Mouse (Mus musculus) erythroblast, embryonic 14.5 days (primary cell): ENCODE measurements around the gene Tub. TPM values are rescaled to one million over a fixed set of nuclear protein-coding genes. Genes with fewer than 3 reads are reported as not detected.

ENCODE experiments used
- H3K27me3 ChIP-seq: 2 replicates; pipeline ENCODE4 v1.6.1; 2012; ENCODE audit warnings: inconsistent platforms; ENCODE audit not compliant: control insufficient read depth
- H3K36me3 ChIP-seq: 2 replicates; pipeline ENCODE4 v1.6.1; 2012; ENCODE audit warnings: mild to moderate bottlenecking, inconsistent platforms; ENCODE audit not compliant: control insufficient read depth
- H3K4me1 ChIP-seq: 2 replicates; pipeline ENCODE4 v1.6.1; 2012; ENCODE audit warnings: inconsistent platforms; ENCODE audit not compliant: control insufficient read depth
- H3K4me3 ChIP-seq: replicated peaks from 2 replicates; pipeline ENCODE3; 2012; ENCODE audit warnings: moderate library complexity, mild to moderate bottlenecking, inconsistent platforms
- H3K9me3 ChIP-seq: 2 replicates; pipeline ENCODE4 v1.6.1; 2012; ENCODE audit warnings: low read length, inconsistent platforms, mixed read lengths; ENCODE audit not compliant: control insufficient read depth
- GATA1 ChIP-seq: IDR thresholded peaks from 2 replicates; pipeline ENCODE4 v1.6.1; 2012; ENCODE audit warnings: low read length, inconsistent platforms, mixed read lengths
- TAL1 ChIP-seq: IDR thresholded peaks from 3 replicates; pipeline ENCODE4 v1.6.1; 2012; ENCODE audit warnings: low read length, inconsistent platforms, mixed read lengths
- polyA plus RNA-seq: library from polyadenylated mRNA; stranded (reverse); fragments of >175 nt; gene quantifications from 2 replicates; pipeline ENCODE4 v1.2.3, GENCODE M21; 2012

Tub gene
- polyA plus RNA-seq, 1 experiment: not detected

DNA sequence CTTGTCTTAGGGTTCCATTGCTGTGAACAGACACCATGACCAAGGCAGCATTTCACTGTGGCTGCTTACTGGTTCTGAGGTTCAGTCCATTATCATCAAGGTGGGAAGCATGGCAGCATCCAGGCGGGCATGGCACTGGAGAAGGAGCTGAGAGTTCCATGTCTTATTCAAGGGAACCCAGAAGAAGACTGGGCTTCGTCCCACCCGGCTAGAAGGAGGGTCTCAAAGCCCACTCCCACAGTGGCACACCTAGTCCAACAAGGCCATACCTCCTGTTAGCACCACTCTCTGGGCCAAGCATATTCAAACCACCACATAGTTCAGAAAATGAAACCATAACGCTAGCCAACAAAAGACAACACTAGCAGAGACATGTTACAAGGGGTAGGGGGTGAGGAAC lies 13.5 kb upstream of the Tub start:
- no peak overlapping the region for H3K4me3 ChIP-seq
- H3K27me3 ChIP-seq: peaks cover 5% of the 10 kb centered on the region; the same call in 1 of the 2 replicates
- H3K9me3 ChIP-seq: no peaks in the 10 kb centered on the region
- TF ChIP-seq TAL1: no peak
- H3K4me1 ChIP-seq: peaks cover 24% of the 10 kb centered on the region
- H3K36me3 ChIP-seq: peaks cover 62% of the 10 kb centered on the region

DNA sequence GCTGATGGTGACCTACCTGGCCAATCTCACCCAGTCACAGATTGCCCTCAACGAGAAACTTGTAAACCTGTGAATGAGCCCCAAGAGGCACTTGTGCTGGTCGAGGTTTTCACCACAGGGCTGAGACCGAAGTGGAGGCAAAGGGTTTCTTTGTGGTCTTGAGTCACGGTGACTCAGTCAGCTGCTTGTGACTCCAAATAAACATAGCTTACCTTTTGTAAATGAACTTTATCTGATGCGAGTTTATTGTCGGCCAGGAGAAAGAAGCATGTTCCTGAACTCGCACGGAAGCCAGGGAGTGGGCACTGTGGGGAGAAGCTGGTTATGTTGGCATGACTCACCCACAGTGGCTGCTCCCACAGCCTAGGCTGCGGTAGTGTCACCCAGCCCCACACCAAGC lies 8.7 kb upstream of the Tub start:
- peaks cover 90% of the 10 kb centered on the region for H3K36me3 ChIP-seq

GRCm38 (mm10) chr7:108944002-108944401 lies 6.1 kb upstream of the Tub start:
- TF ChIP-seq TAL1: no peak
- no peak for TF ChIP-seq GATA1
- H3K4me1 ChIP-seq: no peaks in the 10 kb centered on the region
- no peak overlapping the region for H3K4me3 ChIP-seq
- no peaks in the 10 kb centered on the region for H3K9me3 ChIP-seq
- H3K27me3 ChIP-seq: peaks cover 3% of the 10 kb centered on the region
- H3K36me3 ChIP-seq: peaks cover 65% of the 10 kb centered on the region

More for the DNA sequence above, 8.7 kb upstream of the Tub start:
- TF ChIP-seq GATA1: no peak
- TF ChIP-seq TAL1: no peak
- H3K9me3 ChIP-seq: no peaks in the 10 kb centered on the region
- H3K4me1 ChIP-seq: peaks cover 4% of the 10 kb centered on the region
- no peaks in the 10 kb centered on the region for H3K27me3 ChIP-seq
- H3K4me3 ChIP-seq: no peak overlapping the region

- H3K36me3 ChIP-seq: peaks cover 20% of the 10 kb centered on the region
- TF ChIP-seq GATA1 (no peak), TAL1 (no peak)
- H3K9me3 ChIP-seq: peaks cover 3% of the 10 kb centered on the region; the same call in 1 of the 2 replicates
- H3K4me1 ChIP-seq: no peaks in the 10 kb centered on the region; the same call in 1 of the 2 replicates
- no peak overlapping the region for H3K4me3 ChIP-seq
- peaks cover 48% of the 10 kb centered on the region for H3K27me3 ChIP-seq
Observed at GRCm38 (mm10) chr7:108948611-108949010, 1.5 kb upstream of the Tub start.

DNA sequence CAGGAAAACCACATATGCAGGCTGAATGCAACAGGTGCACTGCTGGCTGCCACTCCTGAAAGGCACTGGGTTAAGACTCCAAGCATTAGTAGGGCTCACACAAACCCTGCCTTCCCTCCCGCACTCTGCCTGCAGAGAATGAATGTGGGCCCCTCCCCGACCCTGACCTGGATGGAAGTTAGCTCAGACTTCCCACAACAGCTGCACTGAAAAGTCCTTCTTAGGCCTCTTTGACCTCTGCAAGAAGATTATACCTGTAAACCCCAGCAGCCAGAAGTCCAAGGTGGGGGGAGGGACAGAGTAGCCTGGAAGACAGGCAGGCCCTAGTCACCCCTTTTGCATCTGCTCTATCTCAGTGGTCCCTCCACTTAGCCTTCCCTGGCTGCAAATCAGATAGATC lies 837 bp upstream of the Tub start:
- Histone ChIP-seq H3K27me3 (peaks cover 50% of the 10 kb centered on the region), H3K9me3 (peaks cover 3% of the 10 kb centered on the region; the same call in 1 of the 2 replicates), H3K4me1 (no peaks in the 10 kb centered on the region; the same call in 1 of the 2 replicates), H3K4me3 (no peak overlapping the region), H3K36me3 (peaks cover 13% of the 10 kb centered on the region)
- TF ChIP-seq TAL1: no peak
- no peak for TF ChIP-seq GATA1

GRCm38 (mm10) chr7:108950762-108951331 lies 709 bp downstream of the Tub start:
- H3K4me1 ChIP-seq: no peaks in the 10 kb centered on the region; the same call in 1 of the 2 replicates
- no peak overlapping the region for H3K4me3 ChIP-seq
- peaks cover 3% of the 10 kb centered on the region; the same call in 1 of the 2 replicates for H3K9me3 ChIP-seq
- peaks cover 1% of the 10 kb centered on the region; the same call in 1 of the 2 replicates for H3K36me3 ChIP-seq
- peaks cover 50% of the 10 kb centered on the region for H3K27me3 ChIP-seq
- TF ChIP-seq GATA1: no peak
- no peak for TF ChIP-seq TAL1

GRCm38 (mm10) chr7:108952801-108953200 lies 2.7 kb downstream of the Tub start:
- Histone ChIP-seq H3K27me3 (peaks cover 50% of the 10 kb centered on the region), H3K4me3 (no peak overlapping the region), H3K36me3 (no peaks in the 10 kb centered on the region), H3K4me1 (no peaks in the 10 kb centered on the region; the same call in 1 of the 2 replicates), H3K9me3 (peaks cover 3% of the 10 kb centered on the region; the same call in 1 of the 2 replicates)
- no peak for TF ChIP-seq TAL1
- TF ChIP-seq GATA1: no peak

GRCm38 (mm10) chr7:108954185-108954584 lies 4.0 kb downstream of the Tub start:
- TF ChIP-seq GATA1 (no peak), TAL1 (no peak)
- Histone ChIP-seq H3K27me3 (peaks cover 45% of the 10 kb centered on the region), H3K9me3 (peaks cover 3% of the 10 kb centered on the region; the same call in 1 of the 2 replicates), H3K4me3 (no peak overlapping the region), H3K36me3 (no peaks in the 10 kb centered on the region), H3K4me1 (no peaks in the 10 kb centered on the region; the same call in 1 of the 2 replicates)

DNA sequence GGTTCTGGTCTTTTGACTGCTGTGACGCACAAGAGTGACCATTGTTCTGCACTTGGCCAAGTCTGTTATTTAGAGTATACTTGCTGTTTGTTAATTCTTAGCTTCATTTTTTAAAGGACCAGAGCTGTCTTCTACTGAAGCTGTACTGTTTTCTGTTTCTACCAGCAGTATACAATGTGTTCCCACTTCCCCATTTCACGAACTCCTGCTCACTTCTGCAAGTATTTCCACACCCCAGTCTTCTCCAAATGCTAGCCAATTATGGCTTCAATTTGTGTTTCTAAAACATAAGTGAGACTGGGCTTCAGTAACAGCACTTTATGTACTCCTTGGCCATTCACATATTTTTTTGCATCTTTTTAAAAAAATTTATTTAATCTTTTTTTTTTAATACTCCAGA lies 7.6 kb downstream of the Tub start:
- H3K9me3 ChIP-seq: no peaks in the 10 kb centered on the region
- no peak for TF ChIP-seq TAL1
- no peak for TF ChIP-seq GATA1
- H3K36me3 ChIP-seq: no peaks in the 10 kb centered on the region
- H3K4me3 ChIP-seq: no peak overlapping the region
- H3K27me3 ChIP-seq: peaks cover 10% of the 10 kb centered on the region
- H3K4me1 ChIP-seq: no peaks in the 10 kb centered on the region

GRCm38 (mm10) chr7:108965968-108966367 lies 15.8 kb downstream of the Tub start:
- H3K36me3 ChIP-seq: no peaks in the 10 kb centered on the region
- no peak overlapping the region for H3K4me3 ChIP-seq
- H3K9me3 ChIP-seq: no peaks in the 10 kb centered on the region
- H3K27me3 ChIP-seq: no peaks in the 10 kb centered on the region; the same call in 1 of the 2 replicates
- H3K4me1 ChIP-seq: no peaks in the 10 kb centered on the region
- TF ChIP-seq GATA1 (no peak), TAL1 (no peak)
